Mouse (Mus musculus) heart, adult 8-10 months (tissue): ENCODE data around the gene Zbtb16. TPM values are rescaled to one million over a fixed set of nuclear protein-coding genes. Genes with fewer than 3 reads are reported as not detected.

Experiments
- DNase-seq: peaks from one replicate; pipeline ENCODE4 v3.0.0; 2022; ENCODE audit warnings: low spot score
- total RNA-seq, 4 experiments: library from RNA; stranded (reverse); gene quantifications; 2 replicates each; pipeline ENCODE4 v1.2.4; 2022

Zbtb16 gene
- total RNA-seq, 4 experiments from 2014 or later = 105 to 204 (median 152) TPM

DNA sequence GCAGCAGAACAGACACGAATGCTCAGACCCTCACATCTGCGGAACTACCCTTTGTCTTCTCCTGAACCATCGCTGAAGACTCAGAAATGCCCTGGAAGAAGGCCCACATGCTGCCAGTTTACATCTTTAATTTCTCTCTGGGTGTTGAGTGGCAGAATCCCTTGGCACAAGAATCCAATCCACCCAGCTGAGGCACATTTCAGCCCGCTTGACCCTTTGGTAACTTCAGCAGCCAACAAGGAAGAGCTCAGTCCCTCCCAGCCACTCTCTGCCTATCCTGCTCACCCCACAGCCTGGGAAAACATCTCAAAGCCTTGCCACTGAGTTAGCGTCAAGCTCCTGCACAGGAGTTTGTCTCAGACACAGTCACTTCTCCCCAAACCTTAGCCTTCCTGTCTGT lies 162.2 kb downstream of the Zbtb16 start:
- no peak for DNase-seq

DNA sequence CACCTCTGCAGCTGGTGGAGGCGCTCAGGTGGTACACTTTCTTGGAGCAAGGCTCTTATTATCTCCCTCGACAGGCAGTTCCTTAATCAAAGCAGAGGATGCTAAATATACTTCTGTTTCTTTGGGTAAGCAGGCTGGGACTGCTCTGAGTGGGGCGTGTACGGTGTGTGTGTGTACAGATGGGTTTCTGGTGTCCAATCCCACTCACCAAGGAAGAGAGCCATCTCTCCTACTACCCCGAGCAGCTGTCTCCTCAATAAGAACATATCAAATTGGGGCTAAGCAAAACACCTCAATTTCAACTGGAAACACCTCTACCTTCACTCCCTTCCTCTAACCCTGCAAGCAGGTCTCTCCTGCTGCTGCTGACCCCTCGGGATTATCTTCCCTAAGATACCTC lies 162.8 kb downstream of the Zbtb16 start:
- no peak for DNase-seq

DNA sequence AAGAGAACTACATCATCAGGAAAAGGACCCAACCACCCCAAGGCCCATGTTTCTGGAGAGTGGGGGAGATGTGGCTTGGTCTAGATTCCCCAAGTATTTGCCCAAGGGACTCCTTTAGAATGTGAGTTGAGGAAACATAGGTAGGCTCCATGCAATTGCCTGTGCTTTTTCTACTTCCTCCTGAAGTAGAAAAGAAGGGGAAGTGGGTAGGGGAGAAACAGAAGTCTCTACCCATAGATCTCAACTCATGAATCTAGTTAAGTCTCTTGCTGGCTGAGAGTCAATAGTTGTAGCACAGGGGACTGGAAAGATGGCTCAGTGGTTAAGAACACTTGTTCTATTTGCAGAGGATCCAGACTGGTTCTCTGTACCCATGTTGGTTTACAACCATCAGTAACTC lies 164.2 kb downstream of the Zbtb16 start:
- DNase-seq = no peak

DNA sequence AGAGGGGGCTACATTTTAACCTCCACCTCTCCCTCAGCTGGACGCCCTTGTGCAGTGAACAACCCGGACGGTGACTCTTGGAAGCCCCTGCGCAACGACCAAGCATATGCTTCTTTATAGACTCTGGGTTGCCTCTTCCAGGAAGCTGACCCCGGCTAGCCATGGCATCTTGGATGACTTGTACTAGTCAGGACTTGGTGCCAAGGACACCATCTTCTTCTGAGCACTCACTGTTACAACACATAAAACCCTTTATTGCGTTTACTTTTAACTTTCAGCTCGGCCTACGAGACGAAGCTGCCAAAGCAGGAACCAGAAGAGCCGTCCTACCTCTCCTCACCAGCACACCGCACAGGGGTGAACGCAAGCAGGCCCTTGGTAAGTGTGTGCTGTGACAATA lies 165.9 kb downstream of the Zbtb16 start:
- DNase-seq = no peak

DNA sequence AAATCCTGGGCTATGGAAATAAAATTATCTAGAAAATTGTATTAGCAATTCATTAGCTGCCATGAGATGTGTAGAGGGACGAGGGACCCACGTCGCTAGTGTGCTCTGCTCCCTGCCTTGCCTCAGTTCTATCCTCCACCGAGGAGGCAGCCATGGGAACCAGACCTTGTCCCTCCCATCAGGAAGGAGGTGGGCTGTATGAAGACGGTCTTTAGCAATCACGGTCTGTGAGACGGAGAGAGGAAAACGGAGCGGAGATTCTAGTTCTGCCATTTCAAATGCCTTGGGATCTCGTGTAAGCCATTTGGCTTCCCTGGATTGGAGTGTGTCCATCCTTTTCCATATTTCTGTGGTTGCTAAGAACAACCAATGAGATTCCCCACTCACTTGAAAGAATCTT lies 166.3 kb downstream of the Zbtb16 start:
- DNase-seq = no peak

DNA sequence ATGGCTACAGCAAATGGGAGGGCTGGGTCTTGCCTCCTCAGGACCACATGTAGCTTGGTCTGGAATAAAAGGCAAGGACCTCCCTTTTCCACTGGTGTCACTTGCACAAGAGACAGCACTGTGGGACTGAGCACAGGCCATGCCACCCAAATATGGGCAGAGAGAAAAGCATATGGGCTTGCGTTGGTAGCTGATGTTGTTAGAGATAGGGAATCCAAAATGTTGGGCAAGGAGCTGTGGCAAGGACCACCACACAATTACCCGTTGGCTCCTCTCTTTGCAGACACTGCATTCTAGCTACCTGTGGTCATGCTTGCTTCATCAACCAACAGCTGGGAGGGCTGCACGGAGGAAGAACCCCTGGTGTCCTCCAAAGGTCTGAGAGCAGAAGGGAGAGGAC lies 169.3 kb downstream of the Zbtb16 start:
- no peak for DNase-seq

DNA sequence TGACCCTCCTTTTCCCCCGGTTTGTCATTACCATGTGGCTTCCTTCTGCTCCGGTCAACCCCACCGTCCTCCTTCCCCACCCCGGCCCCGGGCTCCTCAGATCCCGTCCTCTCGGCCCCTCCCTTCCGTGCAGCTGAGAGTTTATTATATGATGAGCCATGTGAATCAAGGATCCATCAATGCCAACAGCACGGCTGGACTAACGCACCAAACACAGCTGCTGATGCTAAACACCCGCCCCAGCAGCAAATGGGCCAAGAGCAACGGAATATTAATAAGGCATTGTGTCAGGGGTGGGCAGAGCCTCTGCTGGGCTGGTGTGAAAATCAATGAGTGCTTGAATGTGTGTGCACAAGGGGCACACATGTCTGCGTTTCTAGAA lies 173.0 kb downstream of the Zbtb16 start:
- DNase-seq = no peak

DNA sequence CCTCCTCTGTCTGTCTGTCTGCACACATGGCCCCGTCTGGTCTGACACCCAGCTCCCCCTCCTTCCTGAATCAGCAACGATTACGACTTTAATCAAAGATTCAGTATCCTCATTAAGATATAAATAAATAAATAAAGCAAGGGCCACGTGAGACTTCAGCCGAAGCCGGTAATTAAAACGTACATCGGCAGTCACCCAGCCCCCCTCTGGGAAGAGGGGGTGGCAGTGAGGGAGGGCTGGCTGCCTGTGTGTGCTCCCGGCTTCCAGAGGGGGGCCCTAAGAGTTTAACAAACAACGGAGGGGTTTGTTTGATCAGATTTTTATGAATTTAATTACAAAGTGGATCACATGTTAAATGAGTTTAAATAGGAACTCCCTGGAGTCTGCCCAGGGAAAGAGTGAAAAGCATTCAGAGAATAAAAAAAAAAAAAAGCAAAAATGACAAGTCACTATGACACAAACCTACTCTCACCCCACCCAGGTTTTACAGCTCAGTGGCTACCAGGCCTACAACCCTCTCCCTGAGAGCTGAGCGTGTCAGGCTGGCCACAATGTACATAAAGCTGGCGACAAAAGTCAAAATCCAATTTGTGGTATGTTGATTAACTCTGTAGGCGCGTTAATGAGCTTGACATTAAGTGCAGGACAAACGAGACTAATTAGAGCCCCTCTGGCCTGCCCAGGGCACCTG lies 173.5 kb downstream of the Zbtb16 start:
- DNase-seq = no peak

DNA sequence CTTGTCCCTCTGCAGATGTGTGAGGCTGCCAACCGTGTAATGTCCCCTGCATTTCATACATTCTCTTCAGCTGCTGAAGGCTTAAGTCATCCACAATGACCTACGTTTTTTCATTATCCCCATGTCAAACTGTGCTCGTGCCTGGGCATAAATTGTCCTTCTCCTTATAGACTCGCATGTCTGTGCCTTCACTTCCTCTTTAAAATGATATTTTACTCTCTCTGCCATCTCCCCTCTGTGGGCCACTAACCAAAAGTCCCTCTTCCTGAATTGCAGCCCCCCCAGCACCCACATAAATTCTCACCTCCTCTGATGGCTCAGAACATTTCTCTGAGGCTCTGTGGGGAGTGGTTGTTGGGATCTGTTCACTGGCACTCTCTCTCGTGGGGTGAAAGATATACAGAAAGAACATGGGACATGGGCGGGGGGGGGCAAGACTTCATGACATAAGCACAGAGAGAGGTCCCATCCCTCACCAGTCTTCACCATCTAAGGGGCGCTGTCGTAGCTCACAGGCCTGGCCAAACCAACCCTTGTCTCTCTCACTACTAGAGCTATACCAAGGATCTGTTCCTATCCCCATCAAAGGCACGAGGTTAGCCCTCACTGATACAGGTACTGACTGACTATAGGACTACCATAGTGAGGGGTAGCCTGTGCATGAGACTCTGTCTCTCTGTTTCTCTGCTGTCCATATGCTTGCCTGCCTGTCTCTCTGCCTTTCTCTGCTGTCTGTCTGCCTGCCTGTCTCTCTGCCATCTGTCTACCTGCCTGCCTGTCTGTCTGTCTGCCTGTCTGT lies 174.6 kb downstream of the Zbtb16 start:
- DNase-seq = no peak

DNA sequence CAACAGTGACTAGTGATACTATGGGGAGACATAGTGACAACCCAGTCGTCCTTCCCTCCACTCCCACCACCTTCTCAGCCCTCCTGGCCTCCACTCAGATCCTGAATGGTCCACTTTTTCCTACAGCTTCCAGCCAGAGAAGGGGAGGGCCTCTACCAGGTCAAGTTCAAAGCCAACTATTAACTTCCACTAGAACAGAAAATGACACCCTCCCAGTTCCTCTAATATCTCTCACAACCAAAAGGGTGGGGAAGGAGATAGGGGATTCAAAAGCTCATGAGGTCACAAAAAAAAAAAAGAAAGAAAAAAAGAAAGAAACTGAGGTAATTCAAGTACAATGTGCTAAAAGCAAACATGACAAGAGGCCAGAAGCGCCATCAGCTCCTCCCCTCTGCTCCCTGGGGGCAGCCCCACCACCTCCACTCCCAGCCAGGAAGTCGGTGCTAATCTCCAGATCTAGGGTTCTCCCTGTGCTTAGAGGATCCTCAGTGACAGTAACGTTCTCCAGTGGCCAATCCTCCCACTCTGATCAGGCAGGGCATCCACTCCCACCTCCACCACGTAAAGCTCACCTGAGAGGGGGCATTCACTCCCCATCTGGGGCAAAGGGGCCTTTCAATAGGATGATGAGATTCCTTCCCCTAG lies 180.4 kb downstream of the Zbtb16 start:
- DNase-seq = no peak

DNA sequence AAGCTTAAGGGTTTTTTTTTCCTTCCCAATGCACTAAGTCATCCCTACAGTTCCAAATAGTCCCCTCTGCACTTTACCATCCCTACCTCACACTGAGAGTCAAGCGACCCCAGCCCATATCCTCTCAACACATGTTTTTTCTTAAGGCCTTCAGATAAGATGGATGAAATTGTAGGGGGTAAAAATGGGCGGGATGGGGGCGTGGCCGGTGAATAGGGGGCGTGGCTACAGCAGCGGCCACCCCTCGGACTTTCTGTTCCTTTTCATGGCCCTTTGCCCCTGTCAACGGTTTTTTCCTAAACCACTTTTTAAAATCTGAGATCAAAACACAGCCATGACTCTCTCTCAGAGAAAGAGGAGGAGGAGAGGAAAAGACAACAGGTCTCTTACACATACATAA lies 181.3 kb downstream of the Zbtb16 start:
- no peak for DNase-seq

DNA sequence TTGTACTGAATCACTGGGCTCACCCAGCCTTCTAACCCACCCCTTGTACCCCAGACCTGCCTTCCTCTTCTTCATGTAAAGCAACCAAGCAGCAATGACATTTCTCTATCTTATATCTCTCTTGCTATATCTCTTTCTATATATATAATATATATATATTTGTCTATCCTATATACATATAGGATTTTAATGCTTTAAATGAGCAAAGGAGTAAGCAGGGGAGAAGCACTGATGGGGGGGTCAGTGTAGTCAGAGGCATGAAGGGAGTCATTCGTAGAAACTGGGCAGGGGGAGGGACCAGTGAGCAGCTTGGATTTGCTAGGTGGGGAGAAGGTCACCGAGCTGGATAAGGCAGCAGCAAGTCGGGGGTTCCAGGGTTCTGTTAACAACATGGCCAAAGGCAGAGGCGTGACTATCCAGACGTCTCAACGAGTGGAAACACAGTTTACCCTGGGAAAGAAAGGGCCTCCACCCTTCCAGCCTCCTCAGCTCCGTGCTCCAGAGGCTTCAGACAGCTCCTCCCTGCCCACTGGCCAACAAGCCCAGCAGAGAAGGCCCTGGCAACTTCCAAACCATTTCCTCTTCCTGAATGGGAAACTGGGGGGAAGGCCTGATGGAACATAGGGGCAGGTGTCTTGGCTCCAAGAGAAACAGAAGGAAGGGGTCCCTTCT lies 182.5 kb downstream of the Zbtb16 start:
- DNase-seq = no peak

DNA sequence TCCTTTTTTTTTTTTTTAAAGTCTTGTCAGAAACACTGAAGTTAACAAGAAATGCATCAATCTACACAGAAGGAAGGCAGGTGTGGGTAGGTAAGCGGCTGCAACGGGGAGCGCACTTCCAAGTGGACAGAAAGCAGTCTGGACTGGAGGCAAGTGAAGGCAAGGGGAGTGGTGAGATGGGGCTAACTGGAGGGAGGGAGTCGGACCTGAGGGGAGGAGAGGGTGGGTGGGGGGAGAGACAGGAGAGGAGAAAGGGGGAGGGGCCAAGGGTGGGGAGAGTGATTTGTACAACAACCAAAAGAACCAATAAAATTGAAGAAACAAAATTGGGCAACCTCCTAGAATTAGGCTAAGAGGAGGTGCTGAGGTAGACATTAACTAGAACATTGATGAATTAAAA lies 184.0 kb downstream of the Zbtb16 start:
- DNase-seq = no peak

DNA sequence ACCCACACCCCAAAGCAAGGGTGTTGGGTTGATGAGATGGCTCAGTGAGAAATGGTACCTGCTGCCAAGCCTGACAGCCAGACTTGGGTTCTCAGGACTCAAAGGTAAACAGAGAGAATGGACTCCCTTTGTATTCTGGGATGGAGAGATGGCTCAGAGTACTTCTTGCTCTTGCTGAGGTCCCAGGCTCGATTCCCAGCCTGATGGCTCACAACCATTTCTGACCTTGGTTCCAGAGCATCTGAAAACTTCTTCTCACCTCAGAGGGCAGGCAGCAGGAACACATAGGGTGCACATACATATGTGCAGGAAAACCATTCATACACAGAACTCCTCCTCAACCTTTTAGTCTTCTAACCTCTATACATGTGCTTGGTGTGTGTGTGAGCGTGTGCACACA lies 185.2 kb downstream of the Zbtb16 start:
- no peak for DNase-seq

DNA sequence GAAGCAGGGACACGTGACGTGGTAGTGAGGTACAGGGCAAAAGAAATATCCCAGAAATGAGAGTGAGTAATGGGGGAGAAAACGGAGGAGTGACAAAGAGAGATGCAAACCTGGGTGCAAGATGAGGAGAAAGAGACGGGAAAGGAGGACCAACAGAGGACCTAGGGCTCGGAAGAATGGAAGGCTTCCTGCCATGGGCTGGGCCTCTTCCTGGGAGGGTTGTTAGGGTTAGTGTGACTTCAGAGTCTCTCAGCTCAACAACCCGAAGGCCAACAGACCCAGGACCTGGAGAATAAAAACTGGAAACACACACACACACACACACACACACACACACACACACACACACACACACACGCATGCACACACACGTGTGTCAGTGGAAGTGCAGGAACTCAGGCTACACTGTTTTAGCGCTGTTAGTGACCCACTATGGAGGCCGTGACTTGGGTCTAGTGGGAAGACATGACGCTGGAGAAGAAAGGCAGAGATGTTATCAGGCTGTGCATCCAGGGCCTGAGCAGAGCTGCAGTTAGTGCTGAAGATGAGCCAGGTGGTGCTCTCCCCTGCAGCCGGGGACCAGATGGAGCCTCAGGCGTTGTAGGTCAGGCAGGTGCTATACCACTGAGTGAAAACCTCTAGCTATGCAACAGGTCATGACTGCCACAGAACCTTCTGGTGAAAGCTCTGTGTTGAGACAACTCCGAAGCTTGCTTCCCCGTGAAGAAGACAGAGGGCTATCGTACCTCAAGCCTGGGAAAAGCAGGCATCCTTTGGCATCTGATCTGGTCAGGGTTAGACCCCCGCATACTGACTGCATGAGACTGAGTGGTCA lies 186.0 kb downstream of the Zbtb16 start:
- peak; percentile 39 for DNase-seq

DNA sequence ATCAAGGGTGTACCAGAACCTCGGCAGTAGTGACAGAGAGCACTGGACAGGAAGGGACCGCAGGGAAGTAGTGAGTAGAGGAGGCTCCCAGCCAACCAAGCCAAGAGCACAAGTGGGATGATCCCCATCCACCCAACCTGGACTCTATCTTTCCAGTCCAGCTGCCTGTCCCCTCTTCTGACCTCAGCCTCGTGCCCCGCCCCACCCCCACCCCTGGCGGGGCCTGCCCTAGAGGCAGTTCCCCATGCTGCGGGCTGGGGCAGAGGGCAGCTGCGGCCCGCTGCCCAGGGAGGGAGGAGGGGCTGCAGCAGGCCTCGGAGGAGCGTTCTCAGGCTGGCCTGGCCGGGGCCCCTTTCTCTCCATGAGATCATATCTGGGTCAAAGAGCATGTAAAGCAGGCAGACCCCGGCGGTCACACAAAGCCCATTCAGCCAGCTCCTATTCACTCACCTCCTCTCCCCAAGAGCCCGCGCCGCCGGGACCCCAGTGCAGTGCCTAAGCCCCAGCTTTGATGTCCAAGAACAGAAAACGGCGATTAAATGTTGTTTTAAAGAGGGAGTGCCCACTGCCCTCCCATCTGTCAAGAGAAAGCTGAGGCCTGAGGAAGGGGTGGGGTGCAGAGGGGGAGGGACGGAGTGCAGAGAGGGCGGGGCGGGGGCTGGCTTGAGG lies 186.8 kb downstream of the Zbtb16 start:
- peak; percentile 76 for DNase-seq

DNA sequence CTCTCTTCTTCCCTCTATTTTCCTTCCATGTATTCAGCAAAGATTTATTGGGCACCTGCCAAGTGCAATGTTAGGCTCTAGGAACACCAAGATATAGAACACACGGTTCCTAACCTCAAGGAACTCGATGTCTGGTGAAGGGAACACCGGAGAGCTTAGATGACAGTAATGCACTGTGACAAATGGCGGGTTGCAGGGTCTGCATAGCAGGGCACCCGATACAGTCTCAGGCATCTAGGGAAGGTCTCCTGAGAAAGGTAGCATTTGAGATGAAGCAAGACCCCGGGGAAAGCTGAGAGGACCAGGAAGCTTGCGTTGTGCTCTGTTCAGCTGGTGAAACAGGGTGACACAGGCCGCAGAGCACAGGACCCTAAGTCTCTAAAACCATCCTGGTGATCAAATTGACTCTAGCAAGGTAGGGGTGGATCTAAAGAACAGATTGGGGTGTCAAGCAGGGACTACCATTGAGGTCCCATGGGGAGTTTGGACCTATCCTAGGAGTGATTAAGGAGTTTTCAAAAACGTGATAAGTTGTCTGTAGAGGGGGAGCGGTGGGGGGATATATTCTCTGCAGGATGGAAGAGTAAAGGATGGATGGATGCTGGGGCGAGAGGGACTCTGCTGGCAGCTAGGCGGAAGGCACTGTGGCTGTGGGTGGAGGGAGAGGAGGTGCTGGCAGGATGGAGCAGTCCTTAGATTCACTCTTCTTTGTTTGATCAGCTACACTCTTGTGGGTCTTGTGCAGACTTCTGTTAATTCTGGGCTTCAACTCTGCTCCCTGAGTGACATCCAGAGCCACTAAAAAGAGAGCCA lies 187.5 kb downstream of the Zbtb16 start:
- peak; percentile 35 for DNase-seq

DNA sequence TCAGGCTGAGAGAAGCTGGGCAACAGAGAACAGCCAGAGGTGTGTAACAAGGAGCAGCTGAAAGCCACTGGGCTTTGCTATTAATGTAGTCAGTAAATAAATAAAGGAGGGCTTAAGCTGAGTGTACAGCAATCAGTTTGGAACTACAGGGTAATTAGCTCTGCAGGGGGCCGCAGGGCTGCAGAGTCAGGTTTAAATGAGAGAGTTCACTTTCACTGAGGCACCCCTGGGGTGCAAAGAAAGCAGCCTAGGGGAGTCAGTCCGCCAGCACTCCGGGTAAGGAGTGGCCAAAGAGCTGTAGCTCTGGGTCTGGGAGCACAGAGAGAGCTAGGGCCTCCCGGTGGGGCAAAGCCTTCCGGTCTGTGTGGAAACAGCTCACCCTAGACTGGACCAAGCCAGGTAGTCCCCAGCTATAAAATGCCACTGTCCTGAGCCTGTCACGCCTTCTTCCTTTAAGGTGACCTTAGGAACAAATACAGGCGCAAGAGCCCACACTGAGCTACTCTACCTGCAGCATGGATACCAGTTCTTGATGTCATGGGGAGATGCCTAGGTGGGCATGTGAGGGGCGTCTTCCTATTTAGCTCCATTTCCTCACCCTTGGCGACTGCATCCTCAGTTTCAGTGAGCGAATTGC lies 188.3 kb downstream of the Zbtb16 start:
- DNase-seq = peak; percentile 28
